Mouse (Mus musculus) adrenal gland (tissue): Measurements from ENCODE around the gene Sf1.

Experiments used
- intact Hi-C: fragments of 180-260 bp; cut with DNase I; formaldehyde crosslinking; loops from one replicate; pipeline ENCODE4 v1.15.1; 2025
- microRNA-seq, 2 experiments: library from miRNA; unstranded; fragments of <30 nt; microRNA quantifications; one replicate each; pipeline ENCODE4; 2019

The Sf1 gene

DNA sequence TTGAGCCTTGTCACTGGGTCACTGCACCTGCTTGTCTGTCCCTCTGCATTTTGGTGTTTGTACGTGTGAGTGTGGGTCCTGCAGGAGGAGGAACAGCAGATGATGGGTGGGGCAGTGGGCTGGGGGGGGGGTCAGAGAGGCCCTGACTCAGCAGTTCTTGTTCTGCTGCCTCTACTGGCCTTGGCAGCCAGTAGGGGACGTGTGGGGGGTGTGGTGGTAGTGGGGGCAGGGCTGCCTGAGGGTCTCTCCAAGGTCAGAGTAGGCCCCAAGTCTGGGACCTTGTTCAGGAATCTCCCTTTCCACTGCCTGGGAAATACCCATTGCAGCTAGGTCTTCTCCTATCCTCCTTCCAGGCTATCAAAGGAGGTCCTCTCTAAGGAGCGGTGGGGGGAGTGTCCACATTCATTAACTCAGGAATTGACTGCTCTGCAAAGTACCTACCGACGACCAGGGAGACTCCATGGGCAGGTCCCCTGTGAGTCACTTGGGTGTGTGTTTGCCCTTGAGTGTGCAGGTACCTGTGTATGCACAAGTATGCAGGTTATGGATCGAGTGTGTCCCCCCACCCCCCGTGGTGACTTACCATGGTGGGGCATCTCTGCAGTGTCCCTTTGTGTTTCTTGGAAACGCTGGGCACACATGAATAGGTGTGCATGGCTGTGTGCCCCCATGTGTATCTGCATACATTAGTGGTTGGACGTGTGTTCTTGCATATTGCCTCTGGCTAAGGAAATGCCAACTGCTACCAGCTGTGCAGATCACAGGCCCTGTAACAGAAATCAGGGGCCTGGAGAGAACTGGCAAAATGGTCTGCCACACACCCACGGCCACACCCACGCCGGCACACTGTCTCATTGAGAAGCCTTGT, 53.6 kb downstream of the Sf1 start:
- intact Hi-C loops = loop anchor here (5.0 kb wide), 1 partner anchor 35 kb away; no protein-coding TSS in a partner anchor

DNA sequence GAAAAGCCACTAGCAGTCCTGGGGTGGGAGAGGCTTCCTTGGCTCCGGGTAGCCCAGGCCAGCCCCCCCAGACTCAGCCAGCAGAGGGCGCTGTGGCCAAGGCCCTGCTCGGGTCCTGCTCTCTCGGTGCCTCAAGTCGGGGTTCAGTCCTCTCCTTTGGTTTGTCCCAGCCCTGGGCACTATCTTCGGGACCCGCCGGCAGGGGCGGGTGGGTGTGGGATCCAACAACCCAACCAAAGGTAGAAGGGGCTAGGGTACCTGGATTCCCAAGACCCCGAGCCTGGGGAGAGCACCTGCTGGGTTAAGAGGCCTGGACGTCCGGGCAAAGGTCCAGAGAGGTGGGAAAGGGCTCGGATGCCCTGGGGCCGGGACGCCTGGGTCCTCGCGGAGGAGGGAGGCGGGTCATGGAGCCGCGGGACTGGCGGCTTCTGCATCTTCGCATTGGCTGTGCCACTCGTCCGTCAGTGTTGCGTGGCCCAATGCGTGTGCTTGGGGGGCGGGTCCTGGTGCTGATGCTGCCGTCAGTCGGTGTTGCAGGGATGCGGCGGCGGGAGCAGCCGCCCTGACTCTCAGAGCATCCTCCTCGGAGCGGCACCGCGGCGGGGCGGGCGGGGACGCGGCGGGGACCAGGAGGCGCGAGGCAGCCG, 54.9 kb downstream of the Sf1 start, which contains the start of gene Nrxn2:
TSS of gene Nrxn2 (plus strand) at position 499 of the 647 bp plus-strand sequence.
- intact Hi-C loops = loop anchor here (5.0 kb wide), 1 partner anchor 34 kb away; no protein-coding TSS in a partner anchor

DNA sequence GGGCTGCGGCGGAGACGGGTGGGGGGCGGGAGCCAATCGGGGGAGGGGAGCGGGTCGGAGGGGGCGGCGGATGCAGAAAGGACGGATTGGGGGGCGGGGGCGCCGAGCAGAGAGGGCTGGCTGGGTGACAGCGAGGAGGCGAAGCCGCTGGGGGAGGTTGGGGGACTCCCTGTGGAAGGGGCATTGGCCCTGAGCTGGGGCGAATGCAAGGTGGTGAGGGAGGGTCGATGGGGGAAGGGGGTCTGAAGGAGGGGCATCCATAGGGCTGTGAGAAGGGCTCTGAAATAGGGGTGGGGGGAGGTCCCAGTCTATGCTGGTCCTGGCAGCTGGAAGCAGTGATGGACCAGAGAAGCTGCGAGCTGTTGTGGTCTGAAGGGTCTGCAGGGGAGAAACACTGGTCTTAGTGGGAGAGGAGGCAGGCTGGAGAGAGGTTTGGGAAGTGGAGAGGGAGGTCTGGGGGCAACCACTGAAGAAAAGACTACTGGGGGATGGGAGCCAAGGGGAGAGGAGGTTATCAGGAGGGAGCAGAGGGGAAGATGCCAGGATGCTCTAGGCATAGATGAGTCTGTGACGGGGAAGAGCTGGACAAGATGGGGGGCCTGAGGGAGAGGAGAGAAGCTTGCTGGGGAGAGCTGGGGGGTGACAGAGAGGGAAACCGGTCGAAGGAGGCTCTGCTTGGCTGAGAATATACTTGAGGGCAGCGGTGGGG, 55.6 kb downstream of the Sf1 start:
- intact Hi-C loops = loop anchor here (5.0 kb wide), 1 partner anchor 33 kb away; no protein-coding TSS in a partner anchor

DNA sequence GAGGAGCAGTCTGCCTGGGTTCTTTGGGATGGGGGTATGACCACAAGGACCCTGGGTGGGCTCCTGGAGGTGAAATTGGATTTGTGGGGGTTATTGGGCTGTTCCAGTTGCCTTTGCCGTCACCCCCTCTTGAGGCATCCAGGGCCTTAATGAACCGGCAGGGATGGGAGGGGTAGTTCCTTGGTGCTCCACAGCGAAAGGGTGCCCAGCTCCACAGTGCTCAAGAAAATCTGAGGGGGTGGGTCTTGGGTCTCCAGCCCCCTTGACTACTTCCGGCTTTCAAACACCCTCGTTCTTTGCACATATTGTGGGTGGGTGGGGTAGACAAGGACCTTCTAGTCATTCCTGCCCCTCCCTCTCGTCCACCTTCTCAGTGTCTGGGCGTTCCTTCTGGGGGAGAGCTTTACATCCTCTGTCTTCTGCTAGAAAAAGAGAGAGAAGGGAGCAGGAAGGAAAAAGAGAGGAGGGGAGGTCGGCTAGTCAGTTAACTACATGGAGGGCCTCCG, 56.4 kb downstream of the Sf1 start:
- intact Hi-C loops = loop anchor here (5.0 kb wide), 1 partner anchor 32 kb away; no protein-coding TSS in a partner anchor

DNA sequence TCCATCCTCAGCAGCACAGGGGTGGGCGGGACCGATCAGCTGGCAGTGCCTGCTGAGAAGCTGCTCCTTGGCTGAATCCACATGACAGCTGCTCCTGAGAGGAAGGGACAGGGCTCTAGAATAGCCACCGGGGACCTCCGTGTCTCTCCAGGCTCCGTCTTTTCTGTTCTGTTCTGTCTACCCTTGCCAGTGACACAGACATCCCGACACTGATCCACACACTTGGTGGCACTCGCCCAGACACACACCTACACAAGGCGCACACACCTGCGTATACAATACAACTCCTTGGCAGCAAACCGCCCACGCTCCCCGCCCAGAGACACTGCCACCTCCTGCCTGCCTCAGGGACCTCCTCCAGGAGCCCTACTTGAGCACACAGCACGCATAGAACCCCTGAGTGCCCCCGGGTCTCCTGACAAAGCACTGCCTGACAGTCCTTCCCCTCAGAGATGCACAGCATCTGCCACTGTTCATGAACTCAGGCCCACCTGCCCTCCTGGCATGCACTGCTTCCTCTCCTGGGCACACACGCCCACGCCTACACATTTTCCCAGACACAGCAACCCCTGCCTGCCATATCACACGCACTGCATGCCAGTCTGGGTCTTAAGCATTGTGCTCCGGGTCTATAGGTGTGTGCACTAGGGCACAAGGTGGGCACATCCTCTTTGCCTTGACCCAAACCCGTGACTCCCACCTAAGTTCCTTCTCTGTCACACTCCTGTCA, 57.2 kb downstream of the Sf1 start:
- intact Hi-C loops = no loop called here

DNA sequence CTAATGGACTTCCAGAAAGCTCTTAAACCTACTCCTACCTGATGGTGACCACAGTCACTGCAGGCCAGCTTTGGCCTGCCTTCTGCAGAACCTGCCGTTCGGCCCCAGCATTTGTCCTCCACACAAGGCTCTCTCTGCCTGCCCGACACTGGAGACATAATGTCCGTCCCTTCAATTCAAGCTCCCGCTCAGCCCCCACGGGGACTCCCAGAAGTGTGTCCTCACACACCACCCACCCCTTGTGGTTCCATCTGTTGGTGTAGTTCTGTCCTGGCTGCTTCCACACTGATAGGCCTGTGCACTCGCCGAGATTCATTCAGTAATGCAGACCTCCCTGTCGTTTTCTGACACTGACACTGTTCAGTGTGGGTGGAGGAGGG, 57.7 kb downstream of the Sf1 start:
- intact Hi-C loops = no loop called here

DNA sequence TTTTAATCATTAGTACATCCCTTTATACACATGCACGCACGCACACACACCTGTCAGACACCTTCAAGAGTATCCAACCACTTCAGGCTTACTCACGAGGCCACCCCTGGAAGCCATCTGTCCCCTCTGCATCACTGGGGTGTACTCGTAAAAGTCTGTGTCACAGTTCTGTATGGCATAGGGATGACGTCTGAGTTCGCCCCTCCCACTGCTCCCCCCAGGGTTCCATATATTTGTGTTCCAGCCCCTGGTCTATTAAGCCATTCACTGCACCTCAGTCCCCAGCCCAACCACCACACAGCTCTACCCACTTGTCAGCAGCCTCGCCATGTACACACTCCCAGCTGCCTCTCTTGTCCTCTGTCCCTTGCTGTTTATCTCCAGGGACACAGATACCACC, 58.5 kb downstream of the Sf1 start:
- intact Hi-C loops = no loop called here

DNA sequence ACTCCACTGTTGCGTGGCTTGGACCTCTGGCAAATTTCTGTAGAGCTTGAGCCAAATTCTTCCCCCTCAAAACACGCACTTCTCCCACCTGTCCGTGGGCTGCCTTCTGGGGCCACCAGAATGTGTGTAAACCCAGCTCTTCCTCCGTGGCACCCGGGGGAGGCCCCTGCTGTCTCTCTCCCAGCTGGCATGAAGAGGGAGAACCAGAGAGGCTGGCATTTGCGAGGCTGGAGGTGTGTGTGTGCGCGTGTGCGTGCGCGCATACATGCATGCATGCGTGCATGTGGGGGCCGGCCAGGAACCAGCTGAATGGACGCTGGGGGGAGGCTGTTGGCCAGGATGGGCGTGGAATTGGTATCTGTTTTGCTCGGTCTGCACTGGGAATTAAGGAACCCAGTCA, 59.8 kb downstream of the Sf1 start:
- intact Hi-C loops = no loop called here

DNA sequence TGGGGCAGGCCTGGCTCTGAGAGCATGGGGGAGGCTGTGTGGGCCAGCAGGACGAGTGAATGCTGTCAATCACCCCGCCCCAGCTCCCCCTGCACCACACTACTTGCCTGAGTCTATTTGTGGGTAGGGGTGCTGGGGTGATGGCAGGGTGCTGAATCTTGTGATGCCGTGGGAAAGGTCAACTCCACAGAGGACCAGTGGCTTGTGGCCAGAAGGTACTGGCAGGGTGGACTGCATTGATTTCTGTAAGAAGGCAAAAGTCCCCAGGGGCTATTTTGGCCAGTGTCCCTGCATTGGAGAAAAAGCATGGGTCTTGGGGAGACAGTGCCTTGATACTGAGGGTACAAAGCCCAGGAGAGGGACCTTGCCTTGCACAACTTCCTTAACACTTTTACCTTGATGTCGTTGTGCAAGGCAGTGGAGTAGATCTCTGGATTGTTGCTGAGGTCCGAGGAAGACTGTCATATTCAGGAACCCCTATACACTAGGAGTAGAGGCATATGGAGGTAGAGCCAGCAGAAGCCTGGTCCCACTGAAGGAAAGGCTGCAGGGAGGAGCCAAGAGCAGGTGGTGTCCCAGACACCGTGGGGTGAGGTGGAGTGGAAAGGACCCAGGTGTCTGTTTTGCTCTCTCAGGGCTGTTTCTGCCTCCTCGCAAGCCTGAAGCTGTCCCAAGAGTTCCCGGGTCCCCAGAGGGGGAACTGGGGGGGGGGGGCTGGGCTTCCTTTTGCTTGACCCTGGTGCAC, 60.8 kb downstream of the Sf1 start:
- intact Hi-C loops = no loop called here

DNA sequence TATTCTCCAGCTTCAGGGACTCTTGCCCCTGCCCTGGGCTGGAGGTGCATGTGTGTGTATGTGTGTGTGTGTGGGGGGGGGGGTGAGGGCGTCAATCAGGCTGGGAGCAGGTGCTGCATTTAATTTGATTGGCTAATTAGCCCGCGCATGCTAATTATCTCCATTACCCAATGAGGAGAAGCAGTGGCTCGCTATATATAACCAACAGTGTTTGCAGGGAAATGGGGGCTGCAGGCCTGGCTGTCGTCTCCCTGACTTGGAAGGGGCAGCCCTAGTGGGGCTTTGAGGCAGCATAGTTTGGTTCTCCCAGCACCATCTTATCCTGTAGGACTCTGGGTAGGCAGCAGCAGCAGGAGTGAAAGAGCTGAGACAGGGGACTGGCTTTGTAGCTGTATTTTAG, 62.1 kb downstream of the Sf1 start:
- intact Hi-C loops = no loop called here

DNA sequence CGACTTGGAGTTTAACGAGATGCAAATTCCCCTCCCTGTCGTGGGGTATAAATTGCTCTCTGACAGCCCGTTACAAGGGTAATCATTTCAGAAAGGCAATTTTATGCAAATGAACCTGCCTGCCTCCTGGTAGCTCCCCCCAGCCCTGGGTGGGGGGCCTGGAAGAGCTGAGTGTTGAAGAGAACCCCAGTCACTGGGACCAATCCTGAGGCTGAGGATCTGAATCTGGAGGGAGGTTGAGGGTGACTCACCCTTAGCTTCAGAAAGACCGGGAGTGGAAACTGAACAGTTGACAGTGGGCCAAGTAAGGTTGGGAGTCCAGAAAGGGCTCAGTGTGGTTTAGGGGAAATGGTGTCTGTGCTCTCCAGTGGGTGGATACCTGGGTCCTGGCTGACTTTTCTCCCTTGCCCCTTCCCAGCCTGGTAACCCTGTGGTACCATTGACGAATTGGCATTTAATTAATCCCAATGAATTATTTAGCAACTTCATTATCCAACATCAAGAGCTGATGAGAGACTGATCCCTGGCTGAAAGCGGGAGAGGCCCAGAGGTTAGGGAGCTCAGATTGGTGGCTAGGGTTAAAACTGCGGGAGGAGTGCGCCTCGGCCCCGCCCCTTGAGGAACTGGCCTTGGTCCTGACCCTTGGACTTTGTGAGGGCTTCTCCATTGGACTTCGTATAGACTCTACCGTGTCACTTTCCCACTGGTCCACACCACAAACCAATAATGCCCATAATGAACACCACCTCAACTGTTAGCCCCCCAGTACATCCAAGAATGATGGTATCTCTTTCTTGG, 63.4 kb downstream of the Sf1 start:
- intact Hi-C loops = no loop called here

Small RNA genes lying within 50 kb of the gene (microRNA-seq; reads per million reads assigned to microRNA genes)
- gene Mir6989 = 0.57 to 2.1 reads per million in 2 experiments
